Mouse (Mus musculus) lung, embryonic 16.5 days (tissue): Measurements from ENCODE around the gene Tmsb15b2. TPM values are rescaled to one million over a fixed set of nuclear protein-coding genes. Genes with fewer than 3 reads are reported as not detected.

ENCODE experiments used
- polyA plus RNA-seq: library from polyadenylated mRNA; unstranded; fragments of >200 nt; fragmentation: Nextera tagmentation; extraction: Ambion mirVana; gene quantifications from 2 replicates; pipeline ENCODE4 v1.2.1, GENCODE M21; 2015

The Tmsb15b2 gene
- polyA plus RNA-seq, 1 experiment from 2014 or later, result 46.3 TPM

Other genes starting within 250 kb of the Tmsb15b2 start
- 511 and 543 TPM in 2 replicates for gene Morf4l2, start 231.8 kb downstream of the Tmsb15b2 start, polyA plus RNA-seq
- gene Glra4, start 195.4 kb downstream of the Tmsb15b2 start, polyA plus RNA-seq, result 0.10 and 0.15 TPM in 2 replicates
- 3.3 and 3.4 TPM in 2 replicates for gene Plp1, start 152.8 kb downstream of the Tmsb15b2 start, polyA plus RNA-seq
- 0.10 and 0.11 TPM in 2 replicates for gene Rab9b, start 106.7 kb downstream of the Tmsb15b2 start, polyA plus RNA-seq
- not detected in 2 replicates for gene H2bfm, start 48.2 kb downstream of the Tmsb15b2 start, polyA plus RNA-seq
- gene Tmsb15l, start 1.4 kb upstream of the Tmsb15b2 start, polyA plus RNA-seq, result 2.9 and 4.8 TPM in 2 replicates
- gene Tmsb15b1, start 1.4 kb upstream of the Tmsb15b2 start, polyA plus RNA-seq, result 18.6 and 19.8 TPM in 2 replicates
- gene Zcchc18, start 17.7 kb upstream of the Tmsb15b2 start, polyA plus RNA-seq, result 7.0 and 8.3 TPM in 2 replicates
- gene Slc25a53, start 62.8 kb upstream of the Tmsb15b2 start, polyA plus RNA-seq, result 12.0 and 13.4 TPM in 2 replicates
- 10.7 and 11.0 TPM in 2 replicates for gene Fam199x, start 74.1 kb upstream of the Tmsb15b2 start, polyA plus RNA-seq
- gene Esx1, start 146.6 kb upstream of the Tmsb15b2 start, polyA plus RNA-seq, result not detected in 2 replicates